Mouse (Mus musculus) neutrophil, adult 65 days (primary cell): ENCODE measurements around the gene Heatr3. TPM values are rescaled to one million over a fixed set of nuclear protein-coding genes. Genes with fewer than 3 reads are reported as not detected.

ENCODE experiments used
- total RNA-seq: library from RNA; stranded (reverse); gene quantifications from 2 replicates; pipeline ENCODE4 v1.2.4, GENCODE M21; 2023

The Heatr3 gene
- total RNA-seq, result 6.7 and 10.1 TPM in 2 replicates

DNA sequence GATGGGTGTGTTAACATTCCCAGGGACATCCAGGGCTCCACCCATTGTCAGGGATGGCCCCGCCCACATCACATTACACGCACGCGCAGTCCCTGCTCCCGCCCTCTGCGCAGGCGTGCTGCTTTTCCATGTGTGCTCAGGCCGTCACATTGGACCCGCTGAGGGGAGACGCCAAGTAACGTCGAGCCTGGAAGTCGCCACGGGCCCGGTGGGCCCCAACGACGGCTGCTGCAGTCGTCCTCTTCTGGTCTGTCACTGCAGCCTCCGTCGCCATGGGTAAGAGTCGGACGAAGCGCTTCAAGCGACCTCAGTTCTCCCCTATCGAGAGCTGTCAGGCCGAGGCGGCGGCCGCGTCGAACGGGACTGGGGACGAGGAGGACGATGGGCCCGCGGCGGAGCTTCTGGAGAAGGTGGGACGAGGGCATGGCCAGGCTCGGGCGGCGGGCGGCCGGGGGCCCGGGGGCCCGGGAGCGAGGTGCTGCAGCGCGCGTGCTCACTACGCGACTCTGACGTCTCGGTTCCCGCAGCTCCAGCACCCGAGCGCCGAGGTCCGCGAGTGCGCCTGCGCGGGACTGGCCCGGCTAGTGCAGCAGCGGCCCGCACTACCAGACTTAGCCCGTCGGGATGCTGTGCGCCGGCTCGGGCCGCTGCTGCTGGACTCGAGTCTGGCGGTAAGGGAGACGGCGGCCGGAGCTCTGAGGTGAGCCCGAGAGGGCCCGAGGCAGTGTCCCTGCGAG is at the start of gene Heatr3:
TSS of gene Heatr3 (plus strand) at position 108 of the 737 bp plus-strand sequence.

GRCm38 (mm10) chr8:88118456-88119036 is 19.1 kb upstream of the Heatr3 start, which contains the start of gene Cnep1r1:
Gene Cnep1r1, plus strand, starts transcription at chr8:88118769.

DNA sequence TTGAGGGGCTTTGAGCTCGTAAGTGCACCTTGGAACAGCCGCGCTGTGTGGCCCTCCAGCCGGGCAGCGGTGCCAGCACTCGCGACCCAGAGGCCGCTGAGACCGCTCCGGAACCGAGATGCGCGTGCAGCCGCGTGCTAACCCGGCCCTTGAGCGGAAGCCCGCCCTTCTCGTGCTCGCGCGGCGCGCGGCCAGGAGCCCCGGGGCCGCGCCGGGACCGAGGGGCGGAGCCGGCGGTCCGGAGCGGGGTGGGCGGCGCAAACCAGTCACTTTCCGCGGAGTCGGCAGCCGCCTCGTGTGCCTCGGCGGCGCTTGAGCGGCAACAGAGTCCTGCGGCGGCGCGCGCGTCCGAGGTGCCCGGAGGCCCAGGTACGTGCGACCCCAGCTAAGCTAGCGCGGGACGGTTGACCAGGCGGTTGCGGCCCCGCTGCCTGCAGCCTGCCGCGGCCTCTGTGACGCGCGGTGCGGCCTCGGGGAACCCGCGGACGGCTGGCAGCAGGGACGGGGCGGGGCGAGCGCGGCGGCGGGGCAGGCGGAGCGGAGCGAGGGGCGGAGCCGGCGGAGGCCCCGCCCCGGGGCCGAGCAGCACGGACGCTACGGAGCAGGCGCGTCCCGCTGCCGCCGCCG is 61.4 kb downstream of the Heatr3 start, which contains the start of gene Tent4b:
TSS of gene Tent4b (plus strand) at position 269 of the 627 bp plus-strand sequence.

Other genes with a start within 250 kb of the Heatr3 start
- not detected in 2 replicates for gene Zfp423, start 178.3 kb upstream of the Heatr3 start, total RNA-seq
- 16.4 and 22.2 TPM in 2 replicates for gene Cnep1r1, start 19.1 kb upstream of the Heatr3 start, total RNA-seq
- gene Tent4b, start 61.4 kb downstream of the Heatr3 start, total RNA-seq, result 27.0 and 28.6 TPM in 2 replicates
- gene Adcy7, start 134.5 kb downstream of the Heatr3 start, total RNA-seq, result 47.2 and 61.4 TPM in 2 replicates
- gene Brd7, start 224.3 kb downstream of the Heatr3 start, total RNA-seq, result 65.9 and 69.0 TPM in 2 replicates